In the genomic region with DNA sequence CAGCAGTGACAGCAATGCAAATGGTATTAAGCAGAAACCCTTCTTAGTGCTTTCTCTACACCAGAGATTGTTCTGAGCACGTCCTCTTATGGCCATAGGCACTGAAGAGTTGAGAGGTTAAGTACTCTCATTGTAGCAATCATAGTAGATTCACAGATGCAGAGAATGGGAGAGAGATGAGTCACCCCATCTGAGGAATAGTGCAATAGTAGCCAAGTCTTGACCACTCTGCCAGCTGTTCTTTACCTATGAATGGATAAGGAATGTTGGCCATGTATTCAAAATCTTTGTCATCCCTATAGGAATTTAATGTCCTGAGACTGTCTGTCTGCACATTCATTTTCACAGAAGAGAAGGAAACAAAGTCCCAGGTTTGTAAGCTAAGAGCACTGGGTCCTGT, we compare ENCODE assay signal across 25 mouse cellular contexts.
"Had no signal": no experiment of that assay in that cellular context is flagged by ENCODE, and none has a peak within 500 bp of the region (broad histone marks: within the 10 kb centered on the region; RNA-seq: fewer than 3 reads in every experiment).

No protein-coding gene starts in this region.

- H3K4me1 ChIP-seq: embryonic facial prominence, embryonic 10.5 days; embryonic facial prominence, embryonic 12.5 days; embryonic facial prominence, embryonic 13.5 days; embryonic facial prominence, embryonic 15.5 days; forebrain, embryonic 12.5 days; forebrain, embryonic 13.5 days; forebrain, embryonic 15.5 days; heart, embryonic 10.5 days had no signal

- H3K9me3 ChIP-seq: embryonic facial prominence, embryonic 10.5 days; embryonic facial prominence, embryonic 12.5 days; embryonic facial prominence, embryonic 13.5 days; embryonic facial prominence, embryonic 15.5 days; forebrain, embryonic 10.5 days; forebrain, embryonic 12.5 days; forebrain, embryonic 13.5 days; forebrain, embryonic 15.5 days; heart, embryonic 10.5 days had no signal

- H3K27me3 ChIP-seq: embryonic facial prominence, embryonic 12.5 days; embryonic facial prominence, embryonic 13.5 days; embryonic facial prominence, embryonic 15.5 days; forebrain, embryonic 12.5 days; forebrain, embryonic 13.5 days; forebrain, embryonic 15.5 days had no signal

- H3K9ac ChIP-seq: embryonic facial prominence, embryonic 12.5 days; embryonic facial prominence, embryonic 13.5 days; embryonic facial prominence, embryonic 15.5 days; forebrain, embryonic 12.5 days; forebrain, embryonic 13.5 days; forebrain, embryonic 15.5 days; forebrain, postnatal 0 days had no signal

- H3K4me3 ChIP-seq: embryonic facial prominence, embryonic 10.5 days; embryonic facial prominence, embryonic 12.5 days; embryonic facial prominence, embryonic 13.5 days; embryonic facial prominence, embryonic 15.5 days; erythroblast, embryonic 14.5 days; forebrain, embryonic 10.5 days; forebrain, embryonic 12.5 days; forebrain, embryonic 13.5 days; forebrain, embryonic 15.5 days; gastrocnemius, adult 2 months; heart, adult 2 months; heart, embryonic 10.5 days had no signal

- ATAC-seq: forebrain, embryonic 13.5 days; forebrain, embryonic 14.5 days; forebrain, embryonic 15.5 days; forebrain, embryonic 16.5 days; forebrain, postnatal 0 days had no signal

- H3K36me3 ChIP-seq: embryonic facial prominence, embryonic 10.5 days; embryonic facial prominence, embryonic 12.5 days; embryonic facial prominence, embryonic 13.5 days; embryonic facial prominence, embryonic 15.5 days; forebrain, embryonic 10.5 days; forebrain, embryonic 12.5 days; forebrain, embryonic 15.5 days; heart, embryonic 10.5 days had no signal

- DNase-seq: cerebellum, postnatal 10 days; cerebellum, postnatal 14 days; cerebellum, postnatal 25 days; cerebellum, postnatal 36 days; embryo, embryonic 11 days; forebrain, postnatal 0 days; gastrocnemius, adult 2 months; gastrocnemius, postnatal 10 days; gastrocnemius, postnatal 14 days; gastrocnemius, postnatal 25 days; gastrocnemius, postnatal 36 days; heart, adult 18-20 months; heart, adult 2 months had no signal

- H3K4me2 ChIP-seq: embryonic facial prominence, embryonic 12.5 days; embryonic facial prominence, embryonic 13.5 days; embryonic facial prominence, embryonic 15.5 days; forebrain, embryonic 12.5 days; forebrain, embryonic 13.5 days; forebrain, embryonic 15.5 days had no signal

- H3K27ac ChIP-seq: embryonic facial prominence, embryonic 10.5 days; embryonic facial prominence, embryonic 12.5 days; embryonic facial prominence, embryonic 13.5 days; embryonic facial prominence, embryonic 15.5 days; forebrain, embryonic 10.5 days; forebrain, embryonic 12.5 days; forebrain, embryonic 13.5 days; forebrain, embryonic 15.5 days; gastrocnemius, adult 2 months; heart, adult 2 months; heart, embryonic 10.5 days had no signal
